Mouse (Mus musculus): ENCODE data around the gene Thra. TPM values are rescaled to one million over a fixed set of nuclear protein-coding genes. Genes with fewer than 3 reads are reported as not detected.

Thra gene
- total and polyA plus RNA-seq, 3 experiments = 1.1 to 3.9 (median 3.8) TPM

GRCm38 (mm10) chr11:98783236-98783696 lies 42.8 kb downstream of the Thra start (continued):
- peak; percentile 33; the same call in 1 of the 2 replicates for TF ChIP-seq TCF12 (IDR thresholded peaks at IDR 0.05; ENCODE audit: low read depth, low read length)
- no peak for TF ChIP-seq E2F4 (IDR thresholded peaks at IDR 0.05; ENCODE audit: insufficient replicate concordance, low read depth, low read length)
- TF ChIP-seq ELF1 (IDR thresholded peaks at IDR 0.05; ENCODE audit: low read depth, low read length) = no peak
- TF ChIP-seq MYC (IDR thresholded peaks at IDR 0.05; ENCODE audit: low read depth, low read length) = peak; percentile 87
- peak; percentile 54; the same call in 1 of the 2 replicates for TF ChIP-seq UBTF (IDR thresholded peaks at IDR 0.05; ENCODE audit: low read depth, low read length)

GRCm38 (mm10) chr11:98784139-98784538 lies 43.7 kb downstream of the Thra start:
- dilution Hi-C loops (cut with MboI; ENCODE audit: extremely low pct_ligation_motif_present, extremely low pct_unique_long_range_greater_than_20kb, low sequenced_read_pairs) (no loop called here), in situ Hi-C loops (cut with MboI; ENCODE audit: low pct_ligation_motif_present, low pct_unique_long_range_greater_than_20kb, low sequenced_read_pairs) (loop anchor here (5.0 to 10.0 kb wide), 2 partner anchors 37 to 59 kb away; partner anchors contain the start of gene Med24)
- Histone ChIP-seq H3K79me2 (replicated peaks; ENCODE audit: control insufficient read depth, extremely low read depth, insufficient read depth, poor library complexity, severe bottlenecking) (no peaks in the 10 kb centered on the region), H3K9ac (ENCODE audit: insufficient read depth, low read depth) (no peak overlapping the region), H3K4me2 (ENCODE audit: insufficient read depth, low read depth, poor library complexity, severe bottlenecking) (no peak overlapping the region), H3K36me3 (replicated peaks in 1 of 2; ENCODE audit: control insufficient read depth in 1 of 2, insufficient read depth in 1 of 2, low read length in 1 of 2) (no peaks in the 10 kb centered on the region), H3K9me3 (replicated peaks; ENCODE audit: low read length) (no peaks in the 10 kb centered on the region), H3K4me3 (replicated peaks in 1 of 3; ENCODE audit: low read depth in 2 of 3, low read length in 2 of 3, poor library complexity in 1 of 3) (no peak overlapping the region), H3K27ac (ENCODE audit: insufficient read depth, low read depth) (no peak overlapping the region), H3K4me1 (ENCODE audit: control insufficient read depth in 1 of 2, insufficient read depth in 2 of 2) (peaks cover 17 to 48% of the 10 kb centered on the region in 2 experiments), H3K27me3 (replicated peaks) (peaks cover 25% of the 10 kb centered on the region)
- no peak for DNase-seq (ENCODE audit: extremely low read depth)
- no peak for TF ChIP-seq CTCF (conservative IDR thresholded peaks at IDR 0.05 in 1 of 2, IDR thresholded peaks at IDR 0.05 in 1 of 2; ENCODE audit: low read depth in 2 of 2, low read length in 2 of 2)
- no peak for TF ChIP-seq USF1 (IDR thresholded peaks at IDR 0.05; ENCODE audit: low read depth, low read length)
- TF ChIP-seq ZMIZ1 (IDR thresholded peaks at IDR 0.05; ENCODE audit: low read depth, low read length) = no peak
- no peak for TF ChIP-seq MAFK (IDR thresholded peaks at IDR 0.05; ENCODE audit: insufficient replicate concordance, low read length)
- TF ChIP-seq MYC (IDR thresholded peaks at IDR 0.05; ENCODE audit: low read depth, low read length) = no peak
- TF ChIP-seq CHD2 (IDR thresholded peaks at IDR 0.05; ENCODE audit: low read length) = no peak
- TF ChIP-seq KAT2A (IDR thresholded peaks at IDR 0.05; ENCODE audit: insufficient replicate concordance, low read length) = no peak

GRCm38 (mm10) chr11:98785214-98785613 lies 44.8 kb downstream of the Thra start:
- in situ Hi-C loops (cut with MboI; ENCODE audit: low pct_ligation_motif_present, low pct_unique_long_range_greater_than_20kb, low sequenced_read_pairs) = loop anchor here (5.0 to 10.0 kb wide), 2 partner anchors 60 to 88 kb away; partner anchors contain the start of gene Med24
- no peak for DNase-seq (ENCODE audit: extremely low read depth)
- H3K4me3 ChIP-seq (replicated peaks in 1 of 3; ENCODE audit: low read depth in 2 of 3, low read length in 2 of 3, poor library complexity in 1 of 3) = no peak overlapping the region

More at GRCm38 (mm10) chr11:98785214-98785613, 44.8 kb downstream of the Thra start:
- H3K79me2 ChIP-seq (replicated peaks; ENCODE audit: control insufficient read depth, extremely low read depth, insufficient read depth, poor library complexity, severe bottlenecking) = 0 out of 2 replicates have a peak, but pooled peaks cover 3% of the 10 kb centered on the region
- H3K27me3 ChIP-seq (replicated peaks) = peaks cover 24% of the 10 kb centered on the region
- no peak overlapping the region for H3K9ac ChIP-seq (ENCODE audit: insufficient read depth, low read depth)
- H3K9me3 ChIP-seq (replicated peaks; ENCODE audit: low read length) = no peaks in the 10 kb centered on the region
- peaks cover 17 to 45% of the 10 kb centered on the region in 2 experiments for H3K4me1 ChIP-seq (ENCODE audit: control insufficient read depth in 1 of 2, insufficient read depth in 2 of 2)
- no peak overlapping the region for H3K4me2 ChIP-seq (ENCODE audit: insufficient read depth, low read depth, poor library complexity, severe bottlenecking)
- TF ChIP-seq PAX5 (IDR thresholded peaks at IDR 0.05; ENCODE audit: low read length) = no peak
- no peak for TF ChIP-seq TCF12 (IDR thresholded peaks at IDR 0.05; ENCODE audit: low read depth, low read length)
- TF ChIP-seq MAZ (IDR thresholded peaks at IDR 0.05; ENCODE audit: low read depth, low read length) = no peak
- TF ChIP-seq GABPA (IDR thresholded peaks at IDR 0.05; ENCODE audit: insufficient replicate concordance, low read depth, low read length) = no peak
- no peak for TF ChIP-seq RAD21 (IDR thresholded peaks at IDR 0.05; ENCODE audit: low read depth, low read length)
- no peak for TF ChIP-seq SMC3 (IDR thresholded peaks at IDR 0.05; ENCODE audit: low read depth, low read length)
- TF ChIP-seq MYC (IDR thresholded peaks at IDR 0.05; ENCODE audit: low read depth, low read length) = no peak
- TF ChIP-seq NRF1 (IDR thresholded peaks at IDR 0.05; ENCODE audit: low read depth, low read length) = no peak
- no peak for TF ChIP-seq ZKSCAN1 (IDR thresholded peaks at IDR 0.05; ENCODE audit: borderline replicate concordance, low read depth, low read length)
- TF ChIP-seq ZC3H11A (IDR thresholded peaks at IDR 0.05; ENCODE audit: low read depth, low read length) = no peak
- no peak for TF ChIP-seq ZMIZ1 (IDR thresholded peaks at IDR 0.05; ENCODE audit: low read depth, low read length)
- no peak for TF ChIP-seq CHD1 (IDR thresholded peaks at IDR 0.05; ENCODE audit: low read depth, low read length)
- TF ChIP-seq MAX (IDR thresholded peaks at IDR 0.05; ENCODE audit: low read length) = no peak
- no peak for TF ChIP-seq HCFC1 (IDR thresholded peaks at IDR 0.05; ENCODE audit: low read depth, low read length)
- no peak for TF ChIP-seq MXI1 (IDR thresholded peaks at IDR 0.05; ENCODE audit: low read depth, low read length)
- TF ChIP-seq CHD2 (IDR thresholded peaks at IDR 0.05; ENCODE audit: low read length) = no peak
- TF ChIP-seq ETS1 (conservative IDR thresholded peaks at IDR 0.05; ENCODE audit: low read depth, low read length) = no peak
- no peak overlapping the region for H3K27ac ChIP-seq (ENCODE audit: insufficient read depth, low read depth)
- H3K36me3 ChIP-seq (replicated peaks in 1 of 2; ENCODE audit: control insufficient read depth in 1 of 2, insufficient read depth in 1 of 2, low read length in 1 of 2) = no peaks in the 10 kb centered on the region
- dilution Hi-C loops (cut with MboI; ENCODE audit: extremely low pct_ligation_motif_present, extremely low pct_unique_long_range_greater_than_20kb, low sequenced_read_pairs) = no loop called here
